ENCODE assay signal across 21 mouse cellular contexts in genomic region chr2:163428346-163429011, GRCm38 (mm10).
"Had no signal": no experiment of that assay in that cellular context is flagged by ENCODE, and none has a peak within 500 bp of the region (broad histone marks: within the 10 kb centered on the region; RNA-seq: fewer than 3 reads in every experiment).

No protein-coding gene starts in this region.

- H3K4me2 ChIP-seq: limb, embryonic 13.5 days; liver, embryonic 12.5 days; liver, embryonic 15.5 days; midbrain, embryonic 13.5 days; neural tube, embryonic 13.5 days had no signal

- H3K27ac ChIP-seq: kidney, postnatal 0 days; layer of hippocampus, adult 2 months; limb, embryonic 10.5 days; limb, embryonic 13.5 days; liver, embryonic 12.5 days; liver, embryonic 15.5 days; midbrain, embryonic 13.5 days; neural tube, embryonic 13.5 days; stomach, postnatal 0 days had no signal

- H3K4me3 ChIP-seq: layer of hippocampus, adult 2 months; limb, embryonic 10.5 days; limb, embryonic 13.5 days; liver, embryonic 12.5 days; liver, embryonic 15.5 days; midbrain, embryonic 13.5 days; myocyte; neural tube, embryonic 13.5 days had no signal

- H3K9ac ChIP-seq: limb, embryonic 13.5 days; liver, embryonic 12.5 days; liver, embryonic 15.5 days; midbrain, embryonic 13.5 days; neural tube, embryonic 13.5 days had no signal

- H3K36me3 ChIP-seq: limb, embryonic 10.5 days; limb, embryonic 13.5 days; liver, embryonic 12.5 days; liver, embryonic 15.5 days; midbrain, embryonic 13.5 days; neural tube, embryonic 13.5 days had no signal

- DNase-seq: kidney, adult 2 months; kidney, postnatal 25 days; layer of hippocampus, adult 9-11 months; liver; right cerebral cortex, postnatal 14 days; right cerebral cortex, postnatal 4 days; thymus, adult 2 months; thymus, postnatal 14 days; thymus, postnatal 4 days had no signal

- H3K4me1 ChIP-seq: limb, embryonic 10.5 days; limb, embryonic 13.5 days; liver, embryonic 12.5 days; liver, embryonic 15.5 days; midbrain, embryonic 13.5 days; neural tube, embryonic 13.5 days had no signal

- H3K27me3 ChIP-seq: limb, embryonic 13.5 days; liver, embryonic 12.5 days; liver, embryonic 15.5 days; midbrain, embryonic 13.5 days; neural tube, embryonic 13.5 days had no signal

- H3K9me3 ChIP-seq: limb, embryonic 10.5 days; limb, embryonic 13.5 days; liver, embryonic 12.5 days; liver, embryonic 15.5 days; midbrain, embryonic 13.5 days; neural tube, embryonic 13.5 days had no signal

- ATAC-seq: intestine, postnatal 0 days; liver, embryonic 12.5 days; midbrain, embryonic 13.5 days; midbrain, embryonic 16.5 days had no signal
